Mouse (Mus musculus) bone marrow, adult 2 months (tissue): Measurements from ENCODE around the gene Kcnq5.

ENCODE experiments used
- CTCF ChIP-seq: fragments of 200-500 bp; IDR thresholded peaks from 2 replicates; pipeline ENCODE4 v1.5.1; 2011; ENCODE audit warnings: low read length, control low read depth; ENCODE audit not compliant: control insufficient read depth, insufficient read depth
- POLR2A ChIP-seq: fragments of 200-500 bp; IDR thresholded peaks from 2 replicates; pipeline ENCODE4 v1.6.1; 2011; ENCODE audit warnings: low read depth, mild to moderate bottlenecking, control low read depth, low read length, borderline replicate concordance; ENCODE audit not compliant: control insufficient read depth

GRCm38 (mm10) chr1:21958013-21958412 lies 3.7 kb downstream of the Kcnq5 start:
- no peak for TF ChIP-seq POLR2A
- no peak for TF ChIP-seq CTCF
